Mouse (Mus musculus): ENCODE measurements around the gene Dusp1.

Dusp1 gene

GRCm38 (mm10) chr17:26561651-26562181 lies at the start of gene Dusp1:
TSS of gene Dusp1 (minus strand) at chr17:26562128.
- in situ Hi-C loops (cut with MboI, MseI), result no loop called here

DNA sequence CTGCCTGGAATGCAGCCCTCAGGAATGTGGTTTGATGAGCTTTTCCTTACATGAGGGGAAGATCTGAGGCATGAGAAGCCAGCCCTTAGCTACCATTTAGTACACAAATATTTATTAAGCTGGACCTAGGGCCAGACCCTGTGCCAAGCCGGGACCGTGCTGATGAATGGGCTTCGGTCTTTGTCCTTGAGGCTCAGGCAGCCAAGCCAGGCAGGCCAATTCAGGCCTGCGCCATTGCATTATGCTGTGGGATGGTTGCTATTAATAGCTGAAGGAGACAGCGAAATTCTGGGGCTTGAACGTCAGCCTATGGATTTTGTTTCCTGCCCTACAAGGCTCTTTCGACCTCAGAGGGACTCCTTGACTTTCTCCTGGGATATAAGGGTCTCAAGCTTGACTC lies 49.4 kb upstream of the Dusp1 start:
- in situ Hi-C loops (cut with MboI, MseI), result no loop called here

DNA sequence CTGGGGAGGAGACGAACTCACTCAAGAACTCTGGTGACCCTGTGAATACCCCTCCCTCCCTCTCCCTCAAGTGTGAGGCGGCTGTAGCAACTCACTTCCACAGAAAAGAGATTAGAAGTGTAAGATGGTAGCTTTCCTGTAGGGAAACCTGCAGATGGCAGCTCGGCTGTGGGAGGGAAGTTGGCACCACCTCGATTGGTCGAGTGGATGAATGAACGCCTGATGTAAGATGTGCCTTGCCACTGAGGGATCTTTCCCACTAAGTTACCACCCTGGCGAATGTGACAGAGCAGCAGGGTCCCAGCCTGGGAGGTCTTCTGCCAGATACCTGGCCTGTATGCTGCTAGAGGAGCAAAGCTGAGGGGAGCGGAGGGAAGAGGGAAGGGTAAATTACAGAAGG lies 47.9 kb upstream of the Dusp1 start:
- in situ Hi-C loops (cut with MboI, MseI), result no loop called here

DNA sequence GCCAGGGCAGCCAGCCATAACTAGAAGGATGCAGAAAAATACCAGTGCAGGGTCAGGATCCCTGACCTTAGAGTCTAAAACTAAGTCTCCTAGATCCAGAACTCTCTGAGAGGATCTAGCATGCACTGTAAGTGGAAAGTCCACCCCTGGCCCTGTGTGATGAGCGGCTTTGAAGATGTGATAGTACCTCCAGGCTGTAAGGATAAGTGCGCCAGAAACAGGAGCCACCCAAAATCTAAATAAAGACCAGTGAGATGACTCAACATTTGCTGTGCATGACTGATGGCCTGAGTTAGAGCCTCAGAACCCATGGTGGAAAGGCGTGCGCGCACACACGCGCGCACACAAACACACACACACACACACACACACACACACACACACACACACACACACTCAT lies 46.9 kb upstream of the Dusp1 start:
- in situ Hi-C loops (cut with MboI, MseI), result no loop called here

GRCm38 (mm10) chr17:26608348-26608747 lies 46.4 kb upstream of the Dusp1 start:
- in situ Hi-C loops (cut with MboI, MseI), result no loop called here

DNA sequence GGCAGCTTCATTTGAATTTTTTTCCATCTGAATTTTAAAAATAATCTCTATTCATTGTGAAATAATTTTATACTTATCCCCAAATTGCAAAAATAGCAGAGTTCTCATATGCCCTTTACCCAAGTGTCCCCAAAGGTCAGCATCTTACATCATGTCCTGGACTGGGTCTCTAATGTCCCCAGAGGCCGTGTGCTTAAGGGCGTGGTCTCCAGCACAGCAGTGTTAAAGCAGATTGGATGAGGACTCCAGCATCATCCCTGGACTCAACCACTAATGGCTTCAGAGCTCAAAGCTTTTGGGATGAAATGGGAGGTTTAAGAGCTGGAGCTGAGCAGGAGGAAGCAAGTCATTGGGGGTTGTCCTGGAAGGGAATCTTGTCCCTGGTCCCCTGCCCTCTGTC lies 44.6 kb upstream of the Dusp1 start:
- in situ Hi-C loops (cut with MboI, MseI), result no loop called here

GRCm38 (mm10) chr17:26605636-26606035 lies 43.7 kb upstream of the Dusp1 start:
- in situ Hi-C loops (cut with MboI, MseI), result no loop called here

DNA sequence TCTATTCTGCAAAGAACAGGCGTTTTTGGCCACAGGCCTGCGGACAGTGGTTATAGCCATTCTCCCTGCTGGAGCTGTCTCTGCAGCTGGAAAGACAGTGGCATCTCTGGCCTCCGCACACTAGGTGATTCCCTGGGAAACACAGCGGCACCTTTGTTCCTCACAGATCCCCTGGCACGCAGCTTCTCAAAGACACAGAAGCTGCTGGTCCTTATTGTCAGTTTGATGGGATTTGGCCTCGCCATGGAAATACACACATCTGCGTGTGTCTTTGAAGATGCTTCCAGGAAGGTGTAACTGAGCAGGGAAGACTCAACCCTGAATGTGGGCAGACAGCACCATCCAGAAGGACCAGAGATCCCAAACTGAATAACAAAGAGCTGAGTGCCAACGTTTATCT lies 41.4 kb upstream of the Dusp1 start:
- in situ Hi-C loops (cut with MboI, MseI), result no loop called here

GRCm38 (mm10) chr17:26602371-26602885 lies 40.5 kb upstream of the Dusp1 start:
- in situ Hi-C loops (cut with MboI, MseI), result no loop called here

- in situ Hi-C loops (cut with MboI, MseI), result no loop called here
Observed at GRCm38 (mm10) chr17:26601926-26602325, 40.0 kb upstream of the Dusp1 start.

DNA sequence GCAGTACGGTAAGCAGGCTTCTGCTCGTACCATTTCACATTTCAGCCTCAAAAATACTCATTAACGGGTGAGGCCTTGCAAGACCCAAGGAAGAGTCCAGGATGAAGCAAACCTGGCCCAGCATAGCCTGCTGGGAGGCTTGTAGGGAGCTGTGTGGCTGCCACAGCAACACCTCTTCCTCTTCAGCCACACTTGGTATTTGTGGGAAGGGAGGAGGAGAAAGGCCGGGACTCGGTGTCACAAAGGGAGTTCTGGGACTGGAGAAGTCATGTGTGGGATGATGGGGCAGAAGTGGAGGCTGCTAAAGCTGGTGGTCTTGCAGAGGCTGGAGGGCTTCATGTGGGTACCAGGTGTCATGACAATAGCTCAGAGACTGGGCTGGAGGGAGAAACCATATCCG lies 39.6 kb upstream of the Dusp1 start:
- in situ Hi-C loops (cut with MboI, MseI), result no loop called here

DNA sequence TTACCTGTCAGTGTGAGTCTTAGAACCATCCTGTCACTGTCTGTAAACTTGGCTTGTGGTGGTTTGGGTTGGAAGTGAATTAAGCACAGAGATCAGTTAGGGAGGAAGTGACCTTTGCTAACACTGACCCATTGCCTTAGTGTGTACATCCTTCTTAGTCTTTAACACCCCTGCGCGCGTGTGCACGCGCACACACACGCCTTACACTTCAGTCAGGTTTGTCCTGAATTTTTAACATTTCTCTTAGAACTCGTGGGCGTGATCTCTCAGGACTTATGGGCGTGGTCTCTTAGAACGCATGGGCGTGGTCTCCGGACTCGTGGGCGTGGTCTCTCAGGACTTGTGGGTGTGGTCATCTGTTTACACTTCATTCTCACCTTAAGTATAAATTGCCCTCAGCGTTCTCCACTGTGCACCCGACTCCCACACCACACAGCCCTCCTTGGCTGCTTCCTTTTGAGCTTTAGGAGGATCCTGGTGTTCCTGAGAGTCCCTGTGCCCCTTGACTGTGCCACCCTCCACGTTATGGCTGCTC lies 39.1 kb upstream of the Dusp1 start:
- in situ Hi-C loops (cut with MboI, MseI), result no loop called here

GRCm38 (mm10) chr17:26598845-26599244 lies 36.9 kb upstream of the Dusp1 start:
- in situ Hi-C loops (cut with MboI, MseI), result no loop called here

DNA sequence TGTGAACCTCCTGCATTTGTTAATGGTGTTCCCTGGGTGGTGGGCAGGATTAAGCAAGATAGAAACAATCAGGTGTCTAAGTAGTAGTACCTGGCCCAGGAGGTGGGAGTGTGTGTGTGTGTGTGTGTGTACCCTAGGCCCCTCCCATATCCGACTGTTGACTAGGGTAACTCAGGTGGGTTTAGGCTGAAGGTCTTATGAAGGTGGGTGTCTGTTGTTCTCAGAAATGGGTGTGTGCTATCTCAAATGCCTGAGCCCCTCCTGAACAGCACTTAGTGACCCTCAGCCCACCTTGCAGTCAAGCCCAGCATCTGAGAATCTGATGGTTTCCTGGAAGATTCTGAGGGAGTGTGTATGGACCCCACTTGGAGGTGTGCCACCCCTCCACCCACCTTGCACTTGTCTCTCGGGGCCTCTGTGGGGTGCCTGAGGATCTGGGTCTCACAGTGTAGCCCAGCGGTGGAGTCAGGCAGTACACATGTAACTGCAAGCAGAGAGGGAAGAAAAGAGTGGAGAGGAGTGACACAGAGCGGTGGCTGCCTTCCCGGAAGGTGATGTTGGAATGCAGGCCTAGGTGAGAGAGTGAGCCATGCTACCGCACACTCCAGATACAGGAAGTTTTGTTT lies 35.0 kb upstream of the Dusp1 start:
- in situ Hi-C loops (cut with MboI, MseI), result no loop called here

GRCm38 (mm10) chr17:26596168-26596658 lies 34.3 kb upstream of the Dusp1 start:
- in situ Hi-C loops (cut with MboI, MseI), result no loop called here

- in situ Hi-C loops (cut with MboI, MseI), result no loop called here
Observed at GRCm38 (mm10) chr17:26595448-26596167, 33.7 kb upstream of the Dusp1 start.

DNA sequence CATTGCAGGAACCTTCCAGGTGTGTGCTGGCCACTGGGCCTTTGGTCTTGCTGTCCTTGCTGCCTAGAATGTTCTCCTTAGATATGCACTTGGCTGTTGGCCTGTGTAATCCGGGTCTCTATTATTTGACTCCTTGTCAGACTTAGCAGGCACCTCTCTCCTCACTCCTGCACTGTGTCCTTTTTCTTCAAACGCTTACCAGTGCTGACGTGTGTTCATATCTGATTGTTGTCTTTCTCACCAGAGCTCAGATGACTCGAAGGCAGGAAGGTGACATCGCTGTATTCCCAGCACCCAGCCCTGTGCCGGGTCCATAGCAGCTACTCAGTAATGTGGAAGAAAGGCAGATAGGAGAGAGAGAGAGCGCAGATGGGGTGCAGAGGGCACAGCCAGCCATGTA lies 33.0 kb upstream of the Dusp1 start:
- in situ Hi-C loops (cut with MboI, MseI), result no loop called here

- in situ Hi-C loops (cut with MboI, MseI), result no loop called here
Observed at GRCm38 (mm10) chr17:26594171-26594570, 32.2 kb upstream of the Dusp1 start.

DNA sequence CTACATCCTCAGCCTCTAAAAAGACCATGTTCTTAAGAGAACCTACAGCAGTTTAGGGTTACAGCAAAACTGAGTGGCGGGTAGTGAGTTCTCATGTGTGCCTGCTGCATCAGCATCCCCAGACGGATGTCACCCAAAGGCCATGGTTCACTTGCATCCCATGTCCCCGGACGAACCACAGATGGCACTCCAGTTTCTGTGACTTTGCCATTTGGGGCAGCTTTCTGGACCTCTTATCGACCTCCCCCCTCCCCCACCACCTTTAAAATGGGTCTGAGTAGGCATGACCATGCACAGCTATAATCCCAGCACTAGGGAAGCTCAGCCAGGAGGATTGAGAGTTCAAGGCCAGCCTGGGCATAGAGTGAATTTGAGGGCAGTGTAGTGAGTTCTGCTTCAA lies 31.3 kb upstream of the Dusp1 start:
- in situ Hi-C loops (cut with MboI, MseI), result no loop called here

GRCm38 (mm10) chr17:26592510-26592909 lies 30.6 kb upstream of the Dusp1 start:
- in situ Hi-C loops (cut with MboI, MseI), result no loop called here

DNA sequence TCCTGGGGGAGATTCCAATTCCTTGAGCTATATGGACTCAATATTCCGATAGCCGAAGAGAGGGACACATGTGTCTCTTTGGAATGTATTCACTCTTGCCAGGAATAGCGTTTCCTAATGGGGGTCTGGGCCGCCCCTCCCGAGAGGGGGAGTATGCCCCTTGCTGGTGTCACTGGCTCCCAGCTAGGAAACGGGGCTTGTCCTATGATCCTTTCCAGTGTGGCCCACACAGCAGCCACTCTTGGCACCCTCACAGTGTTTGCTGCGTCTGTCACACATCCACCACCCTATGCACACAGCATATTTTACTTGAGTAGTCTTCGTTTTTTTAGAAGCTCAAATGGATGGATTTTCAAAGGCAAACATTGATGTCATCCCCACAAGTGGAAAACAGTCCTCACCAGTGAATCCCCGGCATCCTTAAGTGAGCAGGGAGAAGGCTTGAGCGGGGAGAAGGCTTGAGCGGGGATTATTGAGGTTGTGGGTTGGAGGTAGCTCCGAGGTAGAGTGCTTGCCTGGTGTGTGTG lies 26.1 kb upstream of the Dusp1 start:
- in situ Hi-C loops (cut with MboI, MseI), result no loop called here

DNA sequence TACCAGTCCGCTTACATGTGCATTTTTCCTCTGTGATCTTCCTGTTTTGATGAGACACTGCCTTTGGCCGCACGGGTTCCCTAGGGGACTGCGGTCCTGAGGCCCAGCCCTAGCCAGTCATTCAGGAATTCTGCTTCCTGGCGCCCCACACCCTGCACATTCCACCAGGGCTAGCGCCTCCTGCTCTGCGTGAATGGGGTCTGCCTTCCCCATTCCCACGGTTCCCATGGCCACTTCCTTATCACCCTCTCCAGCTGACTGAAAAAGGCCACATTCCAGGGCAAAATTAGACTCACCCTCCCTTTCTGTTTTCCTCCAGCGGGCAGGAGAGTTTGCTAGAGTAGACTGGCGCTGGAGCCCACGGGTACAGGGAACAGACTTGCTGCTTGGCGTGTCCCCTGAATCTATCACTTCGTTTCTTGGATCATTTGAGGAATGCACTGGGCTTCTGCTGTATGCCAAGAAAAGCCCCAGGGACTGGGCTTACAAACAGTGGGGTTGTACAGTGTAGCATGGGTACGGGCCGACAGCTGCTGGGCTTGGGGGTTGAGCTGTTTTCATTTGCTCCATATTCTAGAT lies 22.7 kb upstream of the Dusp1 start:
- in situ Hi-C loops (cut with MboI, MseI), result no loop called here

Data from T-helper 1 cell (primary cell).